Mouse (Mus musculus): ENCODE results near the gene Pde4b. TPM values are rescaled to one million over a fixed set of nuclear protein-coding genes. Genes with fewer than 3 reads are reported as not detected.
A peak's percentile ranks its signal among the peaks of the same experiment; 100 is the strongest.
"Not testable (repeated sequence)": the region's sequence is repeated elsewhere in the genome, so short reads cannot be mapped to it uniquely, and the experiment has no call there.

Pde4b gene
- polyA plus RNA-seq, 1 experiment, result 14.3 TPM

DNA sequence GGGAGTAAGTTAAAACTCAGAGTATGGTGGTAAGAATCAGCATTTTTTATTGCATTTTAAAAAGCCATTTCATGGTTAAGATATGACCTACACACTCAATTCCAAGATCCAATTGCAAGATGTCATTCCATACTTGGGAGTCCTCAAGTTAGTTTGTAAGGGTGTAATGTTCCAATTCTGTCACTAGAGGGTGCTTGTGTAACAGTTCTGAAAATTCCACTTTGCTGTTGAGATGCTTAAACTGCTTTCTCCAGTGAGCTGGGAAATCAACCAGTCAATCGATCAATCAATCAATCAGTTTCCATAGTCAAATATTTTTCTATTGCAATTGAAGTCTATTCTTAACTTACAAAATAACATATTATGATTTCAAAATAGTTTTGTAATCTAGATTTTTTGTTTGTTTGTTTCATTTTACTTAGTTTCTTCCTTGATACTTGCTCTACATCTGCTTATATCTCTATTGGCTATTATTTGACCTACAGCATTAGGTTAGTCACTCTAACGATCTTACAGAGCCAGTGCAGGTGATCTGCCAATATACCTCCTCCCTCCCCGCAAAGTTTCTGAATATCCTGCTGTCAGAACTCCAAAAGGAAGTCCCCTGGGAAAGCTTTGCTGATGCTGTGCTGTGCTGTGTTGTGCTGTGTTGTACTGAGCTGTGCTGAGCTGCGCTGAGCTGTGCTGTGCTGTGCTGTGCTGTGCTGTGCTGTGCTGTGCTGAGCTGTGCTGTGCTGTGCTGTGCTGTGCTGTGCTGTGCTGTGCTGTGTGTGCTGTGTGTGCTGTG is 406.2 kb downstream of the Pde4b start:
- no peaks in the 10 kb centered on the region for H3K36me3 ChIP-seq (ENCODE audit: control insufficient read depth, insufficient read depth, low read length)
- H3K27ac ChIP-seq (ENCODE audit: insufficient read depth, low read length), result no peak overlapping the region
- H3K4me1 ChIP-seq (ENCODE audit: control insufficient read depth, insufficient read depth, insufficient read length), result peaks cover 2% of the 10 kb centered on the region; the same call in 1 of the 2 replicates
- TF ChIP-seq CTCF (IDR thresholded peaks at IDR 0.05; ENCODE audit: extremely low read depth, insufficient read depth, insufficient read length, insufficient replicate concordance) (peak; percentile 13; the same call in 1 of the 2 replicates), POLR2A (IDR thresholded peaks at IDR 0.05; ENCODE audit: low read depth, low read length) (no peak)
- H3K27me3 ChIP-seq (ENCODE audit: control insufficient read depth, insufficient read depth, low read length), result no peaks in the 10 kb centered on the region
- WGBS, result 42% methylated on average over 4 of the region's 4 CpGs
- H3K4me3 ChIP-seq (ENCODE audit: extremely low read depth, insufficient read depth, insufficient read length), result no peak overlapping the region
- DNase-seq (ENCODE audit: low read depth in 1 of 2, low spot score in 2 of 2), result no peak

DNA sequence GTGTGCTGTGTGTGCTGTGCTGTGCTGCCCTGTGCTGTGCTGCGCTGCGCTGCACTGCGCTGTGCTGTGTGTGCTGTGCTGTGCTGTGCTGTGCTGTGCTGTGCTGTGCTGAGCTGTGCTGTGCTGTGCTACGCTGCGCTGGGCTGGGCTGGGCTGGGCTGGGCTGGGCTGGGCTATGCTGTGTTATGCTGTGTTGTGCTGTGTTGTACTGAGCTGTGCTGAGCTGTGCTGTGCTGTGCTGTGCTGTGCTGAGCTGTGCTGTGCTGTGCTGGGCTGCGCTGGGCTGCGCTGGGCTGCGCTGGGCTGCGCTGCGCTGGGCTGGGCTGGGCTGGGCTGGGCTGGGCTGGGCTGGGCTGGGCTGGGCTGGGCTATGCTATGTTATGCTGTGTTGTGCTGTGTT is 406.9 kb downstream of the Pde4b start:
- not testable (repeated sequence) for H3K27ac ChIP-seq (ENCODE audit: insufficient read depth, low read length); DNase-seq (ENCODE audit: low read depth in 1 of 2, low spot score in 2 of 2); H3K27me3 ChIP-seq (ENCODE audit: control insufficient read depth, insufficient read depth, low read length); H3K4me1 ChIP-seq (ENCODE audit: control insufficient read depth, insufficient read depth, insufficient read length); H3K36me3 ChIP-seq (ENCODE audit: control insufficient read depth, insufficient read depth, low read length); H3K4me3 ChIP-seq (ENCODE audit: extremely low read depth, insufficient read depth, insufficient read length)
- WGBS, result 88% methylated on average over 10 of the region's 10 CpGs

DNA sequence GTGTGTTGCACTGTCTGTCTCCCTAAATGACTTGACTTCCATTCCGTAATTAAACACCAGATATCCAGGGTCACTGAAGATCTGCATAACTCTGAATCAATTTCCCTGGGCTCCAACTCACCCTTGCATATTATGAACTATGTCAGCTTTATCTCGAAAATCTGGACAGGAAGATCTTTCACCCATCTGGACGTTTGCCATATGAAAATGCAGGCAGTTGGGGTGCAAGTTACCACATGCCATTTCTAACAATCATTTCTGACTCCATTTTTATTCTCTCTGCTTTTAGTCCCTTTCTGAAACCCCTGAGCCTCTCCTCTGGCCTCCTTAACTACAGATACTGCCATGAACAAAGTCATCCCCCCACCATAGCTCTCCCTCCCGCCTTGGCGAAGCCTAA is 407.7 kb downstream of the Pde4b start:
- Histone ChIP-seq H3K36me3 (ENCODE audit: control insufficient read depth, insufficient read depth, low read length) (no peaks in the 10 kb centered on the region), H3K4me1 (ENCODE audit: control insufficient read depth, insufficient read depth, insufficient read length) (peaks cover 2% of the 10 kb centered on the region; the same call in 1 of the 2 replicates), H3K27me3 (ENCODE audit: control insufficient read depth, insufficient read depth, low read length) (no peaks in the 10 kb centered on the region), H3K27ac (ENCODE audit: insufficient read depth, low read length) (peak overlapping the region; percentile 17; the same call in 1 of the 2 replicates), H3K4me3 (ENCODE audit: extremely low read depth, insufficient read depth, insufficient read length) (no peak overlapping the region)
- DNase-seq (ENCODE audit: low read depth in 1 of 2, low spot score in 2 of 2), result no peak
- TF ChIP-seq CTCF (IDR thresholded peaks at IDR 0.05; ENCODE audit: extremely low read depth, insufficient read depth, insufficient read length, insufficient replicate concordance), result no peak
- no peak for TF ChIP-seq POLR2A (IDR thresholded peaks at IDR 0.05; ENCODE audit: low read depth, low read length)
- 60% methylated on average over 5 of the region's 5 CpGs for WGBS

GRCm38 (mm10) chr4:102495474-102495873 is 408.1 kb downstream of the Pde4b start:
- Histone ChIP-seq H3K36me3 (ENCODE audit: control insufficient read depth, insufficient read depth, low read length) (no peaks in the 10 kb centered on the region), H3K4me1 (ENCODE audit: control insufficient read depth, insufficient read depth, insufficient read length) (peaks cover 2% of the 10 kb centered on the region; the same call in 1 of the 2 replicates), H3K27ac (ENCODE audit: insufficient read depth, low read length) (0 out of 2 replicates have a peak overlapping the region, but pooled peaks have one; percentile 17), H3K4me3 (ENCODE audit: extremely low read depth, insufficient read depth, insufficient read length) (no peak overlapping the region), H3K27me3 (ENCODE audit: control insufficient read depth, insufficient read depth, low read length) (no peaks in the 10 kb centered on the region)
- no peak for DNase-seq (ENCODE audit: low read depth in 1 of 2, low spot score in 2 of 2)
- 19% methylated on average over 5 of the region's 5 CpGs for WGBS
- TF ChIP-seq POLR2A (IDR thresholded peaks at IDR 0.05; ENCODE audit: low read depth, low read length) (no peak), CTCF (IDR thresholded peaks at IDR 0.05; ENCODE audit: extremely low read depth, insufficient read depth, insufficient read length, insufficient replicate concordance) (no peak)

- DNase-seq (ENCODE audit: low read depth in 1 of 2, low spot score in 2 of 2), result no peak
- Histone ChIP-seq H3K4me3 (ENCODE audit: extremely low read depth, insufficient read depth, insufficient read length) (no peak overlapping the region), H3K36me3 (ENCODE audit: control insufficient read depth, insufficient read depth, low read length) (no peaks in the 10 kb centered on the region), H3K27me3 (ENCODE audit: control insufficient read depth, insufficient read depth, low read length) (no peaks in the 10 kb centered on the region), H3K27ac (ENCODE audit: insufficient read depth, low read length) (no peak overlapping the region), H3K4me1 (ENCODE audit: control insufficient read depth, insufficient read depth, insufficient read length) (peaks cover 2% of the 10 kb centered on the region; the same call in 1 of the 2 replicates)
- TF ChIP-seq POLR2A (IDR thresholded peaks at IDR 0.05; ENCODE audit: low read depth, low read length), result no peak
- no peak for TF ChIP-seq CTCF (IDR thresholded peaks at IDR 0.05; ENCODE audit: extremely low read depth, insufficient read depth, insufficient read length, insufficient replicate concordance)
- 86% methylated on average over 20 of the region's 20 CpGs for WGBS
These were observed 409.2 kb downstream of the Pde4b start for GRCm38 (mm10) chr4:102496269-102497177.

DNA sequence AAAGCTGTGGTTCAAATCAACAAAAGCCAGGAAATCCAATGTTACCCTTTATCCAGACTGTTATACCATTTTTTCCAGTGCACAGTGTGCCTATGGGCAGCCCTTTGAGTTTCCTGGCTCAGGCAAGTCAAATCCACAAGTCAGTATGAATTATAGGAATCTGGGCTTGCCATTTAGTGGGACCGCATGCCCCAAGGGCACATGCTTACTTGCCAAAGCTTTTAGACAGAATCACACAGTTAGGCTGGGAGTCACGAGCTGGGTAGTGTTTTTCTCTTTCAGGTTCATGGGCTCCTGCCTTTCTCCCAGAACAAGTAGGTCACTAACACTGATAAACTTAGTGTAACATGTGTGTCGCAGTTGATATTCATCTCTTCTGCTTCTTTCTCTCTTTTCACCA is 409.9 kb downstream of the Pde4b start:
- Histone ChIP-seq H3K4me1 (ENCODE audit: control insufficient read depth, insufficient read depth, insufficient read length) (peaks cover 2% of the 10 kb centered on the region; the same call in 1 of the 2 replicates), H3K4me3 (ENCODE audit: extremely low read depth, insufficient read depth, insufficient read length) (no peak overlapping the region), H3K27ac (ENCODE audit: insufficient read depth, low read length) (no peak overlapping the region), H3K36me3 (ENCODE audit: control insufficient read depth, insufficient read depth, low read length) (no peaks in the 10 kb centered on the region), H3K27me3 (ENCODE audit: control insufficient read depth, insufficient read depth, low read length) (no peaks in the 10 kb centered on the region)
- TF ChIP-seq CTCF (IDR thresholded peaks at IDR 0.05; ENCODE audit: extremely low read depth, insufficient read depth, insufficient read length, insufficient replicate concordance) (no peak), POLR2A (IDR thresholded peaks at IDR 0.05; ENCODE audit: low read depth, low read length) (no peak)
- 90% methylated on average over 3 of the region's 3 CpGs for WGBS
- no peak for DNase-seq (ENCODE audit: low read depth in 1 of 2, low spot score in 2 of 2)

Measured in spleen, adult 2 months (tissue).